Mouse (Mus musculus) limb, embryonic 15.5 days (tissue): ENCODE data around the gene Gemin8. TPM values are rescaled to one million over a fixed set of nuclear protein-coding genes. Genes with fewer than 3 reads are reported as not detected.

Experiments
- ATAC-seq: fragments of 200-750 bp; cut with Nextera tagmentation; 2 replicates; pipeline ENCODE4 v1.8.0; 2017; ENCODE audit warnings: low read depth, moderate TSS enrichment; ENCODE audit not compliant: insufficient number of reproducible peaks, low FRiP score, low TSS enrichment
- H3K27ac ChIP-seq: fragments of 300-500 bp; sonication (generic); 2 replicates; pipeline ENCODE4 v1.5.1; 2015; ENCODE audit warnings: moderate library complexity, mild to moderate bottlenecking, inconsistent platforms
- H3K27me3 ChIP-seq: fragments of 300-500 bp; sonication (generic); 2 replicates; pipeline ENCODE4 v1.6.1; 2015; ENCODE audit warnings: inconsistent platforms
- H3K36me3 ChIP-seq: fragments of 300-500 bp; sonication (generic); 2 replicates; pipeline ENCODE4 v1.6.1; 2015; ENCODE audit warnings: inconsistent platforms
- H3K4me1 ChIP-seq: fragments of 300-500 bp; sonication (generic); 2 replicates; pipeline ENCODE4 v1.6.1; 2015; ENCODE audit warnings: inconsistent platforms
- H3K4me2 ChIP-seq: fragments of 300-500 bp; sonication (generic); 2 replicates; pipeline ENCODE4 v1.6.1; 2015; ENCODE audit warnings: mild to moderate bottlenecking, inconsistent platforms
- H3K4me3 ChIP-seq: fragments of 300-500 bp; sonication (generic); 2 replicates; pipeline ENCODE4 v1.5.1; 2015; ENCODE audit warnings: mild to moderate bottlenecking, inconsistent platforms
- H3K9ac ChIP-seq: fragments of 300-500 bp; sonication (generic); 2 replicates; pipeline ENCODE4 v1.6.1; 2015; ENCODE audit warnings: inconsistent platforms
- H3K9me3 ChIP-seq: fragments of 300-500 bp; sonication (generic); 2 replicates; pipeline ENCODE4 v1.6.1; 2016; ENCODE audit warnings: inconsistent platforms
- WGBS: fragments of 180-500 bp; shearing (Covaris S2); methylation state at CpG from one replicate; pipeline ENCODE4 v1.1.7; 2015; 5-methylcytosine and 5-hydroxymethylcytosine counted together
- polyA plus RNA-seq: library from polyadenylated mRNA; unstranded; fragments of >200 nt; fragmentation: Nextera tagmentation; extraction: Ambion mirVana; gene quantifications from 2 replicates; pipeline ENCODE4 v1.2.1, GENCODE M21; 2015

Gene Gemin8
- polyA plus RNA-seq = 8.4 and 9.6 TPM in 2 replicates

- Histone ChIP-seq H3K4me3 (peak within 1 kb of the TSS; percentile 58), H3K27ac (peak within 1 kb of the TSS; percentile 76), H3K9ac (0 out of 2 replicates have a peak within 1 kb of the TSS, but pooled peaks have one; percentile 14), H3K9me3 (no peaks in the 10 kb centered on the region), H3K4me2 (peak within 1 kb of the TSS; percentile 44), H3K27me3 (peaks cover 9% of the 10 kb centered on the region), H3K4me1 (no peaks in the 10 kb centered on the region), H3K36me3 (no peaks in the 10 kb centered on the region)
- 22% methylated on average over 31 of the region's 31 CpGs for WGBS
- ATAC-seq = peak; percentile 96
Observed at GRCm38 (mm10) chrX:166169892-166170799, at the start of gene Gemin8. Gene Gemin8, plus strand, starts transcription at chrX:166170454.

GRCm38 (mm10) chrX:166147158-166147846, 23.0 kb upstream of the Gemin8 start:
- WGBS = 78% methylated on average over 15 of the region's 15 CpGs
- no peak overlapping the region for H3K27ac ChIP-seq
- no peaks in the 10 kb centered on the region for H3K4me1 ChIP-seq
- no peaks in the 10 kb centered on the region for H3K9me3 ChIP-seq
- 0 out of 2 replicates have a peak, but pooled peaks cover 8% of the 10 kb centered on the region for H3K27me3 ChIP-seq
- no peak for ATAC-seq
- no peak overlapping the region for H3K4me2 ChIP-seq
- no peak overlapping the region for H3K4me3 ChIP-seq
- H3K36me3 ChIP-seq = no peaks in the 10 kb centered on the region
- no peak overlapping the region for H3K9ac ChIP-seq

GRCm38 (mm10) chrX:166162773-166163172, 7.5 kb upstream of the Gemin8 start:
- Histone ChIP-seq H3K27me3 (peaks cover 7% of the 10 kb centered on the region; the same call in 1 of the 2 replicates), H3K9me3 (no peaks in the 10 kb centered on the region), H3K4me1 (no peaks in the 10 kb centered on the region), H3K4me2 (no peak overlapping the region), H3K9ac (no peak overlapping the region), H3K4me3 (no peak overlapping the region), H3K36me3 (no peaks in the 10 kb centered on the region), H3K27ac (no peak overlapping the region)
- no peak for ATAC-seq
- 55% methylated on average over 4 of the region's 4 CpGs for WGBS

- H3K9ac ChIP-seq = no peak overlapping the region
- H3K27ac ChIP-seq = no peak overlapping the region
- ATAC-seq = no peak
- 12% methylated on average over 4 of the region's 4 CpGs for WGBS
- H3K36me3 ChIP-seq = no peaks in the 10 kb centered on the region
- H3K4me2 ChIP-seq = no peak overlapping the region
- H3K27me3 ChIP-seq = peaks cover 11% of the 10 kb centered on the region
- H3K4me3 ChIP-seq = no peak overlapping the region
- no peaks in the 10 kb centered on the region for H3K9me3 ChIP-seq
- no peaks in the 10 kb centered on the region for H3K4me1 ChIP-seq
Observed at GRCm38 (mm10) chrX:166167307-166167706, 2.9 kb upstream of the Gemin8 start.

- peaks cover 11% of the 10 kb centered on the region for H3K27me3 ChIP-seq
- WGBS = 57% methylated on average over 3 of the region's 3 CpGs
- H3K27ac ChIP-seq = no peak overlapping the region
- no peak overlapping the region for H3K4me3 ChIP-seq
- no peak overlapping the region for H3K9ac ChIP-seq
- no peak overlapping the region for H3K4me2 ChIP-seq
- H3K36me3 ChIP-seq = no peaks in the 10 kb centered on the region
- no peak for ATAC-seq
- H3K9me3 ChIP-seq = no peaks in the 10 kb centered on the region
- no peaks in the 10 kb centered on the region for H3K4me1 ChIP-seq
Observed at GRCm38 (mm10) chrX:166167923-166168322, 2.3 kb upstream of the Gemin8 start.

GRCm38 (mm10) chrX:166170800-166171738, 815 bp downstream of the Gemin8 start:
- Histone ChIP-seq H3K9me3 (no peaks in the 10 kb centered on the region), H3K4me1 (no peaks in the 10 kb centered on the region), H3K4me3 (peak overlapping the region; percentile 58), H3K27me3 (peaks cover 4% of the 10 kb centered on the region), H3K27ac (peak overlapping the region; percentile 76), H3K4me2 (peak overlapping the region; percentile 44), H3K9ac (0 out of 2 replicates have a peak overlapping the region, but pooled peaks have one; percentile 14), H3K36me3 (no peaks in the 10 kb centered on the region)
- ATAC-seq = no peak
- WGBS = 31% methylated on average over 9 of the region's 9 CpGs

GRCm38 (mm10) chrX:166172041-166172440, 1.8 kb downstream of the Gemin8 start:
- no peak overlapping the region for H3K27ac ChIP-seq
- no peaks in the 10 kb centered on the region for H3K36me3 ChIP-seq
- 43% methylated on average over 4 of the region's 4 CpGs for WGBS
- no peaks in the 10 kb centered on the region for H3K4me1 ChIP-seq
- no peak overlapping the region for H3K4me3 ChIP-seq
- H3K9ac ChIP-seq = no peak overlapping the region
- H3K9me3 ChIP-seq = no peaks in the 10 kb centered on the region
- no peak for ATAC-seq
- H3K27me3 ChIP-seq = peaks cover 4% of the 10 kb centered on the region
- H3K4me2 ChIP-seq = no peak overlapping the region

GRCm38 (mm10) chrX:166172661-166173060, 2.4 kb downstream of the Gemin8 start:
- 65% methylated on average over 3 of the region's 3 CpGs for WGBS
- Histone ChIP-seq H3K4me3 (no peak overlapping the region), H3K9ac (no peak overlapping the region), H3K4me1 (no peaks in the 10 kb centered on the region), H3K27ac (no peak overlapping the region), H3K36me3 (no peaks in the 10 kb centered on the region), H3K9me3 (no peaks in the 10 kb centered on the region), H3K4me2 (no peak overlapping the region), H3K27me3 (peaks cover 4% of the 10 kb centered on the region)
- no peak for ATAC-seq

- no peak for ATAC-seq
- H3K4me2 ChIP-seq = no peak overlapping the region
- 77% methylated on average over 7 of the region's 7 CpGs for WGBS
- no peaks in the 10 kb centered on the region for H3K9me3 ChIP-seq
- H3K4me1 ChIP-seq = no peaks in the 10 kb centered on the region
- H3K9ac ChIP-seq = no peak overlapping the region
- peaks cover 4% of the 10 kb centered on the region; the same call in 1 of the 2 replicates for H3K27me3 ChIP-seq
- H3K4me3 ChIP-seq = no peak overlapping the region
- H3K36me3 ChIP-seq = no peaks in the 10 kb centered on the region
- no peak overlapping the region for H3K27ac ChIP-seq
Observed at GRCm38 (mm10) chrX:166173796-166174195, 3.5 kb downstream of the Gemin8 start.

GRCm38 (mm10) chrX:166177929-166178328, 7.7 kb downstream of the Gemin8 start:
- H3K36me3 ChIP-seq = no peaks in the 10 kb centered on the region
- no peaks in the 10 kb centered on the region for H3K9me3 ChIP-seq
- no peak overlapping the region for H3K4me2 ChIP-seq
- no peak for ATAC-seq
- H3K4me1 ChIP-seq = no peaks in the 10 kb centered on the region
- no peak overlapping the region for H3K4me3 ChIP-seq
- H3K27me3 ChIP-seq = no peaks in the 10 kb centered on the region
- 75% methylated on average over 7 of the region's 7 CpGs for WGBS
- no peak overlapping the region for H3K9ac ChIP-seq
- no peak overlapping the region for H3K27ac ChIP-seq

- H3K36me3 ChIP-seq = no peaks in the 10 kb centered on the region
- H3K4me1 ChIP-seq = no peaks in the 10 kb centered on the region
- WGBS = 79% methylated on average over 3 of the region's 3 CpGs
- H3K27ac ChIP-seq = no peak overlapping the region
- no peak overlapping the region for H3K4me3 ChIP-seq
- no peak overlapping the region for H3K4me2 ChIP-seq
- no peak for ATAC-seq
- no peaks in the 10 kb centered on the region for H3K9me3 ChIP-seq
- H3K9ac ChIP-seq = no peak overlapping the region
- H3K27me3 ChIP-seq = no peaks in the 10 kb centered on the region
Observed at GRCm38 (mm10) chrX:166183094-166183493, 12.8 kb downstream of the Gemin8 start.
